ENCODE assay signal across 12 mouse cellular contexts in the genomic region with DNA sequence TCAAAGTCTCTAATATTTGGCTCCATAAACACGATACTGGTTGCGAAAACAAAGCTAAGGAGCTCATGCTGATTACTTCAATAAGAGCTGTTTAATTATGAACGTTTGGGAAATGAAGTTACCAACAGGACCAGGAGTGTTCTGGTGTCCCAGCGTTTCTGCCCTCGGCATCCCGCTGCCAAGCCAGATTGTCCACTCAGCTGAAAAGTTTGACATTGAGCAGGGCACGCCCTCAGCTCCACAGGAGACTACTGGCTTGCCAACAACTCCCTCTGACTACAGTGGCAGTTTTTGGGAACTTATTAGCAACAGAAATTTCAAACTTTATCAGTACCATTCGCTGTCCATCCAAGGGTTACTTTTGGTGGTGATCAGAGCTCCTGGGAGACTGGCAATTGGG.
DNase-seq lines count a peak whose midpoint lies in the region.
"Had no signal": no experiment of that assay in that cellular context is flagged by ENCODE, and none has a peak within 500 bp of the region (broad histone marks: within the 10 kb centered on the region; RNA-seq: fewer than 3 reads in every experiment).

No protein-coding gene starts in this region.

- intact Hi-C loops in heart, postnatal 10 days (cut with DNase I) = loop anchor here (5.0 kb wide), 1 partner anchor 185 kb away; no protein-coding TSS in a partner anchor

- DNase-seq in adrenal gland, postnatal 10 days = peak; percentile 20
- no peak for DNase-seq in adrenal gland, adult 18-20 months (ENCODE audit: low spot score in 2 of 2)
- DNase-seq in heart, postnatal 10 days = peak; percentile 12 to 33
- no peak for DNase-seq in heart, adult 11 months
- peak; percentile 24 for DNase-seq in retina, embryonic 14.5 days (ENCODE audit: low spot score)
- no peak for DNase-seq in retina, postnatal 1 day
- peak; percentile 3 for DNase-seq in mesoderm, embryonic 11.5 days (ENCODE audit: low read depth, low spot score)
- DNase-seq in neural tube, embryonic 10.5 days (ENCODE audit: extremely low spot score, low spot score) = no peak
- DNase-seq: adrenal gland, adult 8-10 months; gastrocnemius, postnatal 10 days; liver, embryonic 13.5 days; right cerebral cortex, postnatal 14 days had no signal

Comparison
In these comparisons a context has a peak if more than half of its experiments do, and no peak if none do; other contexts are left out.
1. DNase-seq: peak in adrenal gland, postnatal 10 days (single experiment), heart, postnatal 10 days (2 of 2), retina, embryonic 14.5 days (single experiment) and mesoderm, embryonic 11.5 days (single experiment); none in adrenal gland, adult 18-20 months (0 of 2), heart, adult 11 months (single experiment), retina, postnatal 1 day (single experiment) and neural tube, embryonic 10.5 days (single experiment).